Mouse (Mus musculus) mesoderm, embryonic 11.5 days (tissue): ENCODE measurements around the gene Guf1.

Experiments
- DNase-seq: peaks from one replicate; pipeline ENCODE4 v3.0.0-alpha.2; 2012; ENCODE audit warnings: low read depth, low spot score

The Guf1 gene

DNA sequence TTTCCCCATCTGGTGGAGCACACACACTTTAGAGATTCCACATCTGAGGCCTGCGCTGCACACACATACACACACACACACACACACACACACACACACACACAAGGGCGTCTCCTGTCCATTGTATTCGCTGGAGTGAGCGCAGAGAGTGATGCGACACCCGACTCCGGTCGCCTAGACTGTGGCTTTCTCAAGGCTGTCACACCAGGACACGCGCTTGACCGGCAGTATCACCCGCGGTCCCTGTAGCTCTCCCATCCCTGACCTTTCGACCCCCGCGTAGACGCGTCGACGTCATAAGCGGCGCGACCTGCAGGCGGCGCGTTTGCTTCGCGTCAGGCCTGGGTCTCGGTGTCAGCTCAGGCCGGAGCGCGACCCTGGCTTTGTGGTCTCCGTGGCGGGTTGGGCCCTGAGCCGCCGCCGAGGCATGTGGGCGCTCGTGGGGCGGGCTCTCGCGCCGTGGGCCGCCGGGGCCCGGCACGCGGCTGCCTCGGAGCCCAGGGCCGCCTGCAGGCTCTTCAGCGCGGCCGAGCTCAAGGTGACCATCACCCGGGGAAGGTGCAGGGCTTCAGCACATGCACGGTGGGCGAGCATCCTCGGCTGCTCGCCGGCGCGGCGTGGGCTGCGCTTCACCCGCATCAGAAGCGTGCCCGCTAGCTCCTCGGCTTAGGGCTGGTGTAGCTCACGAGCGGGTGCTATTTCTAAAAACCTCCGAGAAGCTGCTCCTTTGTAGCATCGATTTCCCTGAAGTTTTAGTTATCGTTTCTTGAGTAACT is at the start of gene Guf1:
Guf1 (plus strand) TSS at position 296 of the 776 bp plus-strand sequence.
- peak; percentile 94 for DNase-seq

DNA sequence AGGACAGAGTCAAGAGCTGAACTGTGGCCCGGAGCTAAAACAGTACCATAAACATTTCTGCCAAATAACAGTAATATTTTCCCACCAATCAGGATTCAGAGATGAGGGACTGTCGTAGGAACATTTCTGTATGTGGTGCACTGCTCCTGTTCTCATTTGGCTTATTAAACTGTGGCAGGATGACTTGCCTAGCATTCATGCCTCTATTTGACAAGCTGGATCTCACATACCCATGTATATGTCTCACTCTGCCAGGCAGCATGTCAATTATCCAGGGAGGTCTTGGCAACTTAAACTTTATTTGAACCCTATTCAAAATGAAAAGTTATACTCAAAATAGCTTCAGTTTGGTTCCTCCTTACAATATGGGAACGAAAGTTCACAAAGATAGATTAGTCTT is 49.7 kb upstream of the Guf1 start:
- DNase-seq = no peak

DNA sequence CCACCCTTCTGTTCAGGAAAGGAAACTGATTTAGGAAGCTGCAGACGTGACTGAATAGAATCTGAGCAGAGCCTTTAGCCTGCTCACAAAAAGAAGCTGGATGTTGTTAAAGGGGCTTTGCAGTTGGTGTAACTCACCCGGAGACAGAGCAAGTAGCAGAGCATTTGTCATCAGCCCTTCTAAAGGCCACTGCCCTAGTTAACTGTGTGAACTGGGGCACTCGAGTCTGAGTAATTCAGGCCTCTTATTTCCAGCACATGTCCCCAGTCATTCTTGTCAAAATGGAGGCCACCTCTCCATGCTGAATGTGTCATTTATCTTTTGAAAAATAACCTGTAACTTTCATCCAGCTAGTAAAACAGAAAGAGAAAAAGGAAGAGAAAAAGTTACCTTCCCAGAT is 45.1 kb upstream of the Guf1 start:
- DNase-seq = no peak

DNA sequence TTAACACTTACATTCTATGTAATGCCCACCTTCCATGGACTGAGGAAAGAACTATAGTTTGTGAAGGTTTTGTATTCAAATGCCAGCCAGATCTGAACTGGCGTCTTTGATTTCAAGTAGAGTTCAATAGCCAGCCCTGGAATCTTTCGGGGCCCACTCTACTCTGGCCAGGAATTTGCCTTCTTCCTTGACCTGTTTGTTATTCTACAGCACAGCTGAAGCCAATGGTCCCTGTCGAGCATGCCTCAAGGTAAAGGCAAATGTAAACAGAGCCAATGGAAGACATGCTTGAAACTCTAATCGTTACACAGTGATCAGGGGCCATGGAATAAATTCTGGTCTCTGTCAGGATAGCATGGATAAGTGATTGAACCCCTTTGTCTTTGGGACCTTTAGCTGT is 44.5 kb upstream of the Guf1 start:
- DNase-seq = peak; percentile 24

DNA sequence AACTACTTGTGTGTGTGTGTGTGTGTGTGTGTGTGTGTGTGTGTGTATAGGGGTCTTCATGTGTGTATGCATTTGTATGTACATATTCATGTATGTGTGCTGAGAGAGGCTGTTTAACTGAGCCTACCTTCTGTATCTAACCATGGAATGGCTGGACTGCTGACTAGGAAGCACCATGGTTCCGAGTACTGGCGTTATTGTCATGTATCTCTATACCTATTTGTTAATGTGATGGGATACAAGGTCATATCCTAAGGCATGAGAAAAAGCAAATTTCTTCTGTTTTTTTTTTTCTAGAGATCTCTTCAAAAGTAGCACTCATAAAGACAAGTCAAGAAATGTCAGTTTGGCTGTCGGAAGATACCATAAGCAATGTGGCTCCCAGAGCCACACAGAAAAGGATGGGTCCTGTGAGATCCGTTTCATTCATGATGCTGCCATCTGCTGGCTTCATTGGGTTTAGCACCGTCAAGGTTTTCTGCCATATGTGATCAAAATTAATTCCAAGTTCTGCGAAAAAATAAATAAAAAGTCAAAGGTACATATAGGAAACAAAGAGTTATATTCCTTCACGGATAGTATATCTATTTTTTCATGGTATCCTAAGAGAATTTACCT is 36.0 kb upstream of the Guf1 start:
- DNase-seq = peak; percentile 66

DNA sequence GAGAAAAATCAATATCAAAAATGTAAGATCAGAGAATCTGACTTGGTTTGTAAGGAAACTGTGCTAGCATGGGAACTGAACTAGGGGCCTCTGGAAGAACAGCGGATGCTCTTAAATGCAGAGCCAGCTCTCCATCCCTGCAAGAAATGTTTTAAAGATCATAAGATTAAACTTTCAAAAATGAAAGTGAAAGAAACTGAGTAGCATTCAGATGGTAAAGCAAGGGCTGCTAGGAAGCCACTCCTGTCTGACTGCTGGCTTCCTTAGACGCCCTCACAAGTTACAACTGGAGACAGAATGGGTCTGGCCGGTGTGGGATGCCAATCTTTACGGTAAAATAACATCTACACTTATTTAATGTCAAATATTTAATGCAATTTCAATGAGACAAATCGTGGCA is 34.7 kb upstream of the Guf1 start:
- DNase-seq = no peak

DNA sequence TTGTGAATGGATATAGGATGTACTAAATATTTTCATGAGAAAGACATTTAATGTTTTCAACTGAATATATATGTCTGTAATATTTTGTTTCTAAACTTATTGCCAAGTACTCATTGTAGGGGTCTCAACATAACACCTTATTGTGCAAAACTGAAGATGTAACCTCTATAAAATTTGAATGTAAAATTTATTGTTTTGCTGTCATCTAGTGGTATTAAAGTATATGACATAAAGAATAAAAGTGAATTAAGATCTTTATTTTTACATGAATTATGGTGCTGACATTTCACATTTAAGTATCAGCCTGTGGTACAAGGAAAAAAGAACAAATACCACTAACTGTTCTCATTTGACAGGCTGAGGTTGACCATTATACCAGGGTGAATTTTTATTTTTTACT is 32.8 kb upstream of the Guf1 start:
- DNase-seq = no peak

DNA sequence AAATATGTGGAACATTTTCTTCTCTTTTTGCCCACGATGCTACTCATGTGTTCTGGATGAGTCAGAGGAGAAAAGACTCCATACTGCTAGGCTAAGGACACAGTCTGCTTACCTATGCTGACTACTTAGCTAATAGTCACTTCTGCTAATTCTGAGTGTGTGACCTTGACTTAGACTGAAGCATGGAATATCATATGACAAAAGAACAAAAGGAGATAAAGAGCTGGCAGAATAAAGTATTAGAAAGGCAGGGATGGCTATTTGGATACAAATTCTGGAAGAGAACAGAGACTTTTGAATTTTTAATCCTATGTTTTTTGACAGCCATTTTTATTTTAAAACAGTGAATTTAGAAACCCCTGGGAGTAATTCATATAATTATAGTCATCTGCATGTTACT is 15.0 kb upstream of the Guf1 start:
- DNase-seq = no peak

DNA sequence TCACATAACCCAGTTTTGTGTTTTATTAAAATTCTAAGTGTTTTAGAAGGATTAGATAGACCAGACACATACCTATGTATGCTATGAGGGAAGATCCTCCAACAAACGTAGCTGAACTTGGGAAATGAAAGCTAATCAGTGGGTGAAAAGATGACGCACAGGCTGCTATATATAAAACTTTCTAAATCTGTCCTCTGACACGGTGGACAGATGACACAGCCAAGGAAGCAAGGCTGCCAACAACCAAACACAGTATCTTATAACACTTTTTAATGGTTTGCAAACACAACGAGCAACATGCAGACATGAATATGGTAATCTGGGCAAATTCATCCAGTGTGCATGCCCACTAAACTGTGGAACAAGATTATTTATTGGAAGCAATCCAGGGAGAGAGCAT is 14.2 kb upstream of the Guf1 start, which contains the start of gene Yipf7:
Yipf7 (minus strand) TSS at position 160 of the 400 bp plus-strand sequence.
- no peak for DNase-seq

DNA sequence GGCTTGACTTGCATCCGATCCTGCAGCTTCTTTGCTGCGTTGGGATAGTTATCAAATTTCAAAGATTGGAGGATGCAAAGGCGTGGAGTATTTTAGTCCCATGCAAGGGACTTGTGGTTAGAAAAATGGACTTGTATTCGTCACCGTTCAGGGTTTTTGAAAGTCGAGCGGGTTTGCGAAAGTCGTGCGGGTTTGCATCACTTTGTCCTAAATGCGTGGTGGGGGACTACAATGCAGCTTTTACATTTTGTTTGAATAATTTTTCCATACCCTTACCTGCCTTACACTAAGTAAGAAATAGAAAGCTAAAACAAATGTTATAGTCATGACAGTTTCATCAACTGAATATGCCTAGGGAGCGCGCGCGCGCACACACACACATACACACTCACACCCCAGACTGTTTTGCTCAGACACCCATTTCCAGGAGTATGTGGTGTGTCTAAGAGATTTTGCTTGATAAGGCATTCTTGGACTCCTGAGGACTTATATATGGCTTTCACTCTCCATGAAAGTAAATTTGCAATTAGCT is 747 bp downstream of the Guf1 start:
- peak; percentile 36 for DNase-seq

DNA sequence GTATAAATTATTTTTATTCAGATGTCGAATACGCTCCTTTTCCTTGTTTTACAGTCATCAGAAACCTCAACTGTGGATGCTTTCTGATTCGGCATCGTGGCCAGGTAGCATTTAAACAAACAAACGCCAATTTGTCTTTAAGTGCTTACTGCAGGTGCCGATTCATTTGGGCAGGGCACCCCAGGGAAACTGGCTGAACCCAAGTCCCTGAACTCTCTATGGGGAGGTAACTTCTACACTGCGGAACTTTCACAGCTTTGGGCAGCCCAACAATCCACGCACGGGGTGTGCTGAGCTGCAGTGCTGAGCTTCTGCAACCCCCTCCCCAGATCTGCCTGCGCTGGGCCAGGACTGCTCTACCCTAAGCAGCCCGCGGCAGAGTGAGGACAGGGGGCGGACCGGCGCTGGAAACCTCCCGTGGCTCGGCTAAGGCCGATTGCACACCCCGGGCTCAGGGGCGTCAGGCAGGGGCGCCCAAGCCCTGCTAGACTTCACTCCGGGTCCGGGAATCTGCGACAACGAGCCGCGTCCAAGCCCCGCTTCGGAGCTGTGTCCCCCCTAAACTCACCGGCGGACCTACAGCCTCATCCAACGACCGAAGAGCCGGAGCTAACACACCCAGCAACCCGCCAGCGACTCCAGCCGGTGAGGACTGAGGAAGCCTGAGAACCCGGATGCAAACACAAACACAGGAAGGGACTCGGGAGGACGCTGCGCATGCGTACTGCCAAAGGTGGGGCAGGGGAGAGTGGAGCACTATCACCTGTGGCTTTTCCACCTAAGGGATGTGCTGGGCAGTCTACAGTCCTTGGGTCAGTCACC is 35.1 kb downstream of the Guf1 start, which contains the start of gene Gnpda2:
Gnpda2 (minus strand) TSS at position 701 of the 822 bp plus-strand sequence.
- DNase-seq = peak; percentile 89

DNA sequence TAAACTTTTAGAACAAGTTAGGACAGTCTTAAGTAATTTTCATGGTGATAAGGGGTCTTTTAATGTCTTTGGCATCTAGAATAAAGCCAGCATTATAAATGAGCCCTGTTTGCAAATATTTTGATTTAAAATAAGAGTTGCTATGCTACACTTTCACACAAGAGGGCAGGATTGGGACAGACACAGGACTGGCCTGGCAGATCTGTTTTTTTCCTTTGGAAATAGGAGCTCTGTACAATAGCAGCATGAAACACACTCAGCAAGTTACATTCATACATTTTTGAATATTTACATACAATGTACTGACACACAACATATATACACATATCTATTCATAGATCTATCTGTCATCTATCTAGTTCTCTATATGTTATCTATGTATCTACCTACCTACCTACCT is 44.3 kb downstream of the Guf1 start:
- peak; percentile 19 for DNase-seq

DNA sequence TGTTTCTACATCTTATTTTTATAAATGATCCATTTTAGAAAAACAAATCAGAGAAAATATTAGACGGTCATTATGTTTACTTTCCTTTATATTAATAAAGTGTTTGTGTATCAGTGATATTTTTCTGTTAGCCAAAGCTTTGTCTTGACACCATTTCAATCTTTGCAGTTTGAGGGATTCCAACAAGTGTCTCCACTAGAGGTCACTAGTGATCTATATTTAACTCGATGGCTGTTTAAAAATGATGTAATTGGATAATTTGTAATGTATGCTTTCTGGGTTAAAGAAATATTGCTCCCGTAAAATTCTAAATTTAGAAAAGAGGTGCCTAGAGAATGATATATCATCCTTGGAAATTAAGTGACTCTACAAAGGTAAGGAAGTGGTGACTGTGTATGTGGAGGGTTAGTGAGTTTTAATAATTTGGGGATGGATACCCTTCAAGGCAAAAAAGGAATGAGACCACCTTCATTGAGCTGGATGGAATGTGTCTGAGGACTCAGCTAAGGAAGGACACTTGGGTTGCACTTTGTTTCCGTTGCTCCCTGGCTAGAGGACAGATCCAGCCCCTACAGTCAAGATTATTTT is 56.6 kb downstream of the Guf1 start:
- peak; percentile 44 for DNase-seq

DNA sequence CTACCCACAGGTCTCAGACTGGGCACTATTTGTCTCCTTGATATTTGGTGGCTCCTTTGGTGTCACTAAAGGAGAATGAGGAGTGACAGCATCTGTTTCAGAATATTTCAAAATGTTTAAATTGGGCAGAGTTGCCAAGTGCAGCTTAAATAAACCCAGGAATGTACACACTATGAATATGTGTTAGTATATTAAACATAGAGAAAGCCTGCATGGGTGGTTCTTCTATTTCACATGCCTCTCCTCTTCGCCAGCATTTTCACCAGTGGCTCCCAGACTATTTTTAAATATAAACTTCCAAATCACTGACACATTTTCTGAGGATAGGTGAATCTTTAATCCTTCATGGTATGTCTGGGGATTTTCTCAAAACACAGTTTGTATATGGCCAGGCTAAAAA is 64.2 kb downstream of the Guf1 start:
- no peak for DNase-seq
